Mouse (Mus musculus) lung, embryonic 15.5 days (tissue): Measurements from ENCODE around the gene Fibp. TPM values are rescaled to one million over a fixed set of nuclear protein-coding genes. Genes with fewer than 3 reads are reported as not detected.

Experiments used
- polyA plus RNA-seq: library from polyadenylated mRNA; unstranded; fragments of >200 nt; fragmentation: Nextera tagmentation; extraction: Ambion mirVana; gene quantifications from 2 replicates; pipeline ENCODE4 v1.2.1, GENCODE M21; 2015

Gene Fibp
- polyA plus RNA-seq, 1 experiment from 2014 or later: 117 TPM

Other genes with a start within 250 kb of the Fibp start
- gene Pacs1, start 187.5 kb upstream of the Fibp start, polyA plus RNA-seq: 20.6 and 21.4 TPM in 2 replicates
- 320 and 328 TPM in 2 replicates for gene Sf3b2, start 165.2 kb upstream of the Fibp start, polyA plus RNA-seq
- 1.7 and 2.4 TPM in 2 replicates for gene Gal3st3, start 162.3 kb upstream of the Fibp start, polyA plus RNA-seq
- gene Catsper1, start 124.9 kb upstream of the Fibp start, polyA plus RNA-seq: not detected in 2 replicates
- gene Cst6, start 111.0 kb upstream of the Fibp start, polyA plus RNA-seq: 0.60 and 0.69 TPM in 2 replicates
- gene Eif1ad, start 93.9 kb upstream of the Fibp start, polyA plus RNA-seq: 61.5 and 61.8 TPM in 2 replicates
- 466 and 504 TPM in 2 replicates for gene Banf1, start 93.4 kb upstream of the Fibp start, polyA plus RNA-seq
- 67.1 and 81.7 TPM in 2 replicates for gene Sart1, start 71.9 kb upstream of the Fibp start, polyA plus RNA-seq
- 0.59 and 0.79 TPM in 2 replicates for gene Tsga10ip, start 58.1 kb upstream of the Fibp start, polyA plus RNA-seq
- 243 and 268 TPM in 2 replicates for gene Drap1, start 35.6 kb upstream of the Fibp start, polyA plus RNA-seq
- 56.5 and 58.6 TPM in 2 replicates for gene AI837181, start 35.5 kb upstream of the Fibp start, polyA plus RNA-seq
- gene Fosl1, start 13.1 kb upstream of the Fibp start, polyA plus RNA-seq: not detected in 2 replicates
- gene Ccdc85b, start 2.7 kb upstream of the Fibp start, polyA plus RNA-seq: 12.1 and 12.4 TPM in 2 replicates
- gene Ctsw, start 7.9 kb downstream of the Fibp start, polyA plus RNA-seq: 1.9 and 3.3 TPM in 2 replicates
- 198 and 208 TPM in 2 replicates for gene Efemp2, start 13.3 kb downstream of the Fibp start, polyA plus RNA-seq
- gene Mus81, start 27.8 kb downstream of the Fibp start, polyA plus RNA-seq: 40.2 and 43.9 TPM in 2 replicates
- gene Cfl1, start 29.8 kb downstream of the Fibp start, polyA plus RNA-seq: 2,855 and 2,978 TPM in 2 replicates
- 0.20 TPM in 1 of 2 replicates, not detected in the other for gene 1700020D05Rik, start 43.2 kb downstream of the Fibp start, polyA plus RNA-seq
- 5.8 and 7.4 TPM in 2 replicates for gene Snx32, start 49.9 kb downstream of the Fibp start, polyA plus RNA-seq
- 2.1 and 2.2 TPM in 2 replicates for gene Ovol1, start 100.0 kb downstream of the Fibp start, polyA plus RNA-seq
- 5.7 and 5.9 TPM in 2 replicates for gene Ap5b1, start 107.4 kb downstream of the Fibp start, polyA plus RNA-seq
- 143 and 153 TPM in 2 replicates for gene Rnaseh2c, start 141.3 kb downstream of the Fibp start, polyA plus RNA-seq
- gene Kat5, start 149.6 kb downstream of the Fibp start, polyA plus RNA-seq: 51.9 and 54.4 TPM in 2 replicates
- 52.7 and 53.8 TPM in 2 replicates for gene Rela, start 176.9 kb downstream of the Fibp start, polyA plus RNA-seq
- 44.7 and 48.0 TPM in 2 replicates for gene Sipa1, start 203.1 kb downstream of the Fibp start, polyA plus RNA-seq
- gene Map3k11, start 228.1 kb downstream of the Fibp start, polyA plus RNA-seq: 44.1 and 45.2 TPM in 2 replicates
- gene Pcnx3, start 228.3 kb downstream of the Fibp start, polyA plus RNA-seq: 18.2 and 20.9 TPM in 2 replicates
- gene Kcnk7, start 243.8 kb downstream of the Fibp start, polyA plus RNA-seq: 0.69 TPM in 1 of 2 replicates, not detected in the other